Mouse (Mus musculus) cerebellum, adult 2 months (tissue): Measurements from ENCODE around the gene Aldh3a2.

Experiments used
- CTCF ChIP-seq: fragments of 200-500 bp; IDR thresholded peaks from 2 replicates; pipeline ENCODE4 v1.5.1; 2011; ENCODE audit warnings: low read depth, mild to moderate bottlenecking, control low read depth, low read length, moderate library complexity, borderline replicate concordance; ENCODE audit not compliant: insufficient read depth
- POLR2A ChIP-seq: fragments of 200-500 bp; IDR thresholded peaks from 2 replicates; pipeline ENCODE4 v1.6.1; 2011; ENCODE audit warnings: low read length, control low read depth, borderline replicate concordance; ENCODE audit not compliant: insufficient read depth

DNA sequence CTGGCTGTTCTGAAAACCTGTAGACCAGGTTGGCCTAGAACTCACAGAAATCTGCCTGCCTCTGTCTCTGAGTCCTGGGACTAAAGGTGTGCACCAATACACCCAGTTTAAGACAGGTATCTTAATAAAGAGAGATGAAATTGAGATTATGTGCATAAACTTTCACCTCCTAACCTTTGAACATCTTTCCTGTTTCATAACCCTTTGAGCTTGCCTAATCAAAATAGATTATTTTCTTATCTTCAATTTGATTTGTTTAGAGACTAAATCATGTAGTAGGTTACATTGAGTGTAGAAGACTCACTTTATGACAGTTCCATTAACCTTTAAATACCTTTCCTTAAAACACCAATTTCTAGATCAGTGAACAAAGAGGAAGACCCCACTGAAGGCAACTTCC is 4.3 kb upstream of the Aldh3a2 start:
- TF ChIP-seq POLR2A (no peak), CTCF (no peak)
